Mouse (Mus musculus): ENCODE measurements around the gene Myo1h. TPM values are rescaled to one million over a fixed set of nuclear protein-coding genes. Genes with fewer than 3 reads are reported as not detected.
A peak's percentile ranks its signal among the peaks of the same experiment; 100 is the strongest.

Myo1h gene
- polyA plus RNA-seq, 1 experiment from 2014 or later: 0.64 TPM

- Histone ChIP-seq H3K4me2 (peak overlapping the region; percentile 46), H3K4me3 (peak overlapping the region; percentile 4; the same call in 1 of the 2 replicates), H3K36me3 (no peaks in the 10 kb centered on the region), H3K4me1 (replicated peaks) (0 out of 2 replicates have a peak, but pooled peaks cover 8% of the 10 kb centered on the region), H3K9me3 (replicated peaks) (no peaks in the 10 kb centered on the region), H3K27ac (ENCODE audit: poor library complexity, severe bottlenecking) (no peak overlapping the region), H3K9ac (no peak overlapping the region; the same call in 1 of the 2 replicates), H3K27me3 (replicated peaks) (peaks cover 13% of the 10 kb centered on the region)
- WGBS: 19% methylated on average over 22 of the region's 22 CpGs
- ATAC-seq (ENCODE audit: insufficient number of reproducible peaks, low FRiP score): no peak
Measured at GRCm38 (mm10) chr5:114296693-114297631, 8.0 kb downstream of the Myo1h start.

- WGBS: 68% methylated on average over 18 of the region's 18 CpGs
- ATAC-seq (ENCODE audit: insufficient number of reproducible peaks, low FRiP score): no peak
- Histone ChIP-seq H3K36me3 (no peaks in the 10 kb centered on the region), H3K27me3 (replicated peaks) (peaks cover 13% of the 10 kb centered on the region), H3K9ac (no peak overlapping the region), H3K27ac (ENCODE audit: poor library complexity, severe bottlenecking) (no peak overlapping the region), H3K4me2 (no peak overlapping the region), H3K9me3 (replicated peaks) (no peaks in the 10 kb centered on the region), H3K4me1 (replicated peaks) (0 out of 2 replicates have a peak, but pooled peaks cover 8% of the 10 kb centered on the region), H3K4me3 (no peak overlapping the region)
Measured at GRCm38 (mm10) chr5:114298212-114298894, 9.4 kb downstream of the Myo1h start.

GRCm38 (mm10) chr5:114299156-114299855, 10.3 kb downstream of the Myo1h start:
- peaks cover 23% of the 10 kb centered on the region for H3K27me3 ChIP-seq (replicated peaks)
- H3K27ac ChIP-seq (ENCODE audit: poor library complexity, severe bottlenecking): no peak overlapping the region
- 68% methylated on average over 22 of the region's 22 CpGs for WGBS

GRCm38 (mm10) chr5:114299883-114300610, 11.1 kb downstream of the Myo1h start:
- WGBS: 77% methylated on average over 24 of the region's 24 CpGs
- peaks cover 22% of the 10 kb centered on the region for H3K27me3 ChIP-seq (replicated peaks)

More at GRCm38 (mm10) chr5:114299156-114299855, 10.3 kb downstream of the Myo1h start:
- ATAC-seq (ENCODE audit: insufficient number of reproducible peaks, low FRiP score): no peak
- Histone ChIP-seq H3K4me2 (no peak overlapping the region), H3K9ac (no peak overlapping the region), H3K36me3 (no peaks in the 10 kb centered on the region), H3K4me3 (no peak overlapping the region), H3K9me3 (replicated peaks) (no peaks in the 10 kb centered on the region), H3K4me1 (replicated peaks) (0 out of 2 replicates have a peak, but pooled peaks cover 8% of the 10 kb centered on the region)

GRCm38 (mm10) chr5:114303166-114303565, 14.2 kb downstream of the Myo1h start:
- ATAC-seq (ENCODE audit: insufficient number of reproducible peaks, low FRiP score): no peak
- Histone ChIP-seq H3K9me3 (replicated peaks) (no peaks in the 10 kb centered on the region), H3K27me3 (replicated peaks) (peaks cover 23% of the 10 kb centered on the region), H3K4me3 (no peak overlapping the region), H3K27ac (ENCODE audit: poor library complexity, severe bottlenecking) (no peak overlapping the region), H3K4me2 (no peak overlapping the region), H3K36me3 (no peaks in the 10 kb centered on the region), H3K4me1 (replicated peaks) (no peaks in the 10 kb centered on the region), H3K9ac (no peak overlapping the region)
- 65% methylated on average over 6 of the region's 6 CpGs for WGBS

More at GRCm38 (mm10) chr5:114299883-114300610, 11.1 kb downstream of the Myo1h start:
- Histone ChIP-seq H3K9me3 (replicated peaks) (no peaks in the 10 kb centered on the region), H3K4me2 (no peak overlapping the region), H3K9ac (no peak overlapping the region), H3K27ac (ENCODE audit: poor library complexity, severe bottlenecking) (no peak overlapping the region), H3K36me3 (no peaks in the 10 kb centered on the region), H3K4me3 (no peak overlapping the region), H3K4me1 (replicated peaks) (0 out of 2 replicates have a peak, but pooled peaks cover 8% of the 10 kb centered on the region)
- ATAC-seq (ENCODE audit: insufficient number of reproducible peaks, low FRiP score): no peak

- Histone ChIP-seq H3K4me1 (replicated peaks) (no peaks in the 10 kb centered on the region), H3K9me3 (replicated peaks) (no peaks in the 10 kb centered on the region), H3K36me3 (no peaks in the 10 kb centered on the region), H3K9ac (no peak overlapping the region), H3K27me3 (replicated peaks) (peaks cover 22% of the 10 kb centered on the region), H3K4me2 (no peak overlapping the region), H3K4me3 (no peak overlapping the region), H3K27ac (ENCODE audit: poor library complexity, severe bottlenecking) (no peak overlapping the region)
- no peak for ATAC-seq (ENCODE audit: insufficient number of reproducible peaks, low FRiP score)
- 44% methylated on average over 5 of the region's 5 CpGs for WGBS
Measured at GRCm38 (mm10) chr5:114306496-114306895, 17.5 kb downstream of the Myo1h start.

- Histone ChIP-seq H3K4me1 (replicated peaks) (no peaks in the 10 kb centered on the region), H3K27ac (ENCODE audit: poor library complexity, severe bottlenecking) (no peak overlapping the region), H3K4me3 (no peak overlapping the region), H3K27me3 (replicated peaks) (peaks cover 11% of the 10 kb centered on the region), H3K9me3 (replicated peaks) (no peaks in the 10 kb centered on the region), H3K36me3 (no peaks in the 10 kb centered on the region), H3K9ac (no peak overlapping the region), H3K4me2 (peak overlapping the region; percentile 20; the same call in 1 of the 2 replicates)
- ATAC-seq (ENCODE audit: insufficient number of reproducible peaks, low FRiP score): no peak
- WGBS: 55% methylated on average over 18 of the region's 18 CpGs
Measured at GRCm38 (mm10) chr5:114308765-114309679, 20.1 kb downstream of the Myo1h start.

GRCm38 (mm10) chr5:114309680-114310036, 20.7 kb downstream of the Myo1h start:
- H3K4me3 ChIP-seq: no peak overlapping the region
- ATAC-seq (ENCODE audit: insufficient number of reproducible peaks, low FRiP score): no peak
- H3K36me3 ChIP-seq: no peaks in the 10 kb centered on the region
- peaks cover 8% of the 10 kb centered on the region for H3K27me3 ChIP-seq (replicated peaks)
- no peak overlapping the region for H3K9ac ChIP-seq
- no peaks in the 10 kb centered on the region for H3K9me3 ChIP-seq (replicated peaks)
- 61% methylated on average over 11 of the region's 11 CpGs for WGBS
- H3K4me2 ChIP-seq: no peak overlapping the region
- H3K27ac ChIP-seq (ENCODE audit: poor library complexity, severe bottlenecking): no peak overlapping the region
- H3K4me1 ChIP-seq (replicated peaks): no peaks in the 10 kb centered on the region

- 52% methylated on average over 25 of the region's 25 CpGs for WGBS
- no peak for ATAC-seq (ENCODE audit: insufficient number of reproducible peaks, low FRiP score)
- H3K27me3 ChIP-seq (replicated peaks): peaks cover 28% of the 10 kb centered on the region
- no peak overlapping the region for H3K4me3 ChIP-seq
- no peak overlapping the region for H3K9ac ChIP-seq
- peak overlapping the region; percentile 46; the same call in 1 of the 2 replicates for H3K4me2 ChIP-seq
- H3K4me1 ChIP-seq (replicated peaks): peaks cover 5% of the 10 kb centered on the region; the same call in 1 of the 2 replicates
- H3K36me3 ChIP-seq: no peaks in the 10 kb centered on the region
- no peak overlapping the region for H3K27ac ChIP-seq (ENCODE audit: poor library complexity, severe bottlenecking)
- H3K9me3 ChIP-seq (replicated peaks): no peaks in the 10 kb centered on the region
Measured at GRCm38 (mm10) chr5:114323105-114323790, 34.3 kb downstream of the Myo1h start.
